Mouse (Mus musculus) hindbrain, embryonic 13.5 days (tissue): ENCODE measurements around the gene Gm20388. TPM values are rescaled to one million over a fixed set of nuclear protein-coding genes. Genes with fewer than 3 reads are reported as not detected.

ENCODE experiments used
- ATAC-seq: fragments of 200-750 bp; cut with Nextera tagmentation; 2 replicates; pipeline ENCODE4 v1.8.0; 2017; ENCODE audit warnings: moderate TSS enrichment; ENCODE audit not compliant: low FRiP score
- H3K27ac ChIP-seq: fragments of 300-500 bp; sonication (generic); 2 replicates; pipeline ENCODE4 v1.5.1; 2015; ENCODE audit warnings: inconsistent platforms, mild to moderate bottlenecking, moderate library complexity
- H3K27me3 ChIP-seq: fragments of 300-500 bp; sonication (generic); 2 replicates; pipeline ENCODE4 v1.6.1; 2015; ENCODE audit warnings: mild to moderate bottlenecking, inconsistent platforms
- H3K36me3 ChIP-seq: fragments of 300-500 bp; sonication (generic); 2 replicates; pipeline ENCODE4 v1.6.1; 2015; ENCODE audit warnings: mild to moderate bottlenecking, inconsistent platforms
- H3K4me1 ChIP-seq: fragments of 300-500 bp; sonication (generic); replicated peaks from 2 replicates; pipeline ENCODE4 v1.6.1; 2015; ENCODE audit warnings: inconsistent platforms
- H3K4me2 ChIP-seq: fragments of 300-500 bp; sonication (generic); 2 replicates; pipeline ENCODE4 v1.6.1; 2015; ENCODE audit warnings: inconsistent platforms, mild to moderate bottlenecking, moderate library complexity
- H3K4me3 ChIP-seq: fragments of 300-500 bp; sonication (generic); 2 replicates; pipeline ENCODE4 v1.5.1; 2015; ENCODE audit warnings: mild to moderate bottlenecking, inconsistent platforms
- H3K9ac ChIP-seq: fragments of 300-500 bp; sonication (generic); 2 replicates; pipeline ENCODE4 v1.6.1; 2015; ENCODE audit warnings: mild to moderate bottlenecking, inconsistent platforms
- H3K9me3 ChIP-seq: fragments of 300-500 bp; sonication (generic); 2 replicates; pipeline ENCODE4 v1.6.1; 2016; ENCODE audit warnings: inconsistent platforms
- WGBS: fragments of 180-500 bp; shearing (Covaris S2); methylation state at CpG from one replicate; pipeline ENCODE4 v1.1.7; 2015; 5-methylcytosine and 5-hydroxymethylcytosine counted together
- polyA plus RNA-seq: library from polyadenylated mRNA; unstranded; fragments of >200 nt; fragmentation: Nextera tagmentation; extraction: Ambion mirVana; gene quantifications from 2 replicates; pipeline ENCODE4 v1.2.1, GENCODE M21; 2015

Gm20388 gene
- polyA plus RNA-seq, 1 experiment from 2014 or later = 1.9 TPM

DNA sequence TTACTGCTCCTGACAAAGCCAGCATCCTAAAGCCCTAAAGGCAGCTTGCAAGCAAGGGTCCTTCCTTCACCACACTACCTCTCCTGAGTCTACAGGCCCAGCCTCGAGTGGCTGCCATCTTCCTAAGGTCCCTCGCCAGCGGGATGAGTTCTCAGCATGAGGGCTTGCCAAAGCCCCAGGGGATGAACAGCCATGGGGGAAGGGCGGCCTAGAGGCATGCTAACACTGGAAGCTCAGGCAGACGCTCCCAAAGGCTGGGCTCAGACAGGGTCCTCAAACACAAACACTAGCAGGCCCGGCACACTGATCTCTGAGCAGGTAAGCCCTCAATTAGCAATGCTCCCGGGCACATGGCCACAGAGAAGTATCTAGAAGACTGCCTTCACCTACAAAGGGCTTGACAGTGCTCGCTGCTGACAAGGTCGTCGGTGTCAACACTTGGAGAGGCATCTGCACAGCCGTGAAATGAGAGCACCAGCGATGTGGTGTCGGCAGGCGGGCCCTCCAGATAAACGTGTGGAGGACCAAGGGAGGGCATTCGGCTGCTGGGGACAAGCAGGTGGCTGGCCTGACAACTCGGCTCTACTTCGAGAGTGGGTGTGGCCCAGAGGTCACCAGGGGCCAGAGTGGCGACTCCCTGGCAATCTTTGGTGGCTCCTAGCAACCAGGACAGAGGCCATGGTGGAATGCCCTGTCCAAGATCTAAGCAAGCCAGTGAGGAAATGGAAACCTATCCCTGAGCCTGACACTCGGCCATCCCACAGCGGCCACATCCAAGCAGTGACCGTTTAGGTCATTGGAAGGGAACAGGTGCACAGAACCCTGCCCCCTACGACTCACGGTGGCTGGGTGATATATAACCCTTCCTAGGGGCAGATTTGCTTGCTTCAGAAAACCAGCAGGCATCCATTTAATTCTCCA, 1640.7 kb downstream of the Gm20388 start:
- H3K36me3 ChIP-seq = peaks cover 68% of the 10 kb centered on the region
- ATAC-seq = no peak
- H3K9me3 ChIP-seq = no peaks in the 10 kb centered on the region
- H3K4me3 ChIP-seq = no peak overlapping the region
- no peak overlapping the region for H3K9ac ChIP-seq
- no peak overlapping the region for H3K4me2 ChIP-seq
- 56% methylated on average over 24 of the region's 24 CpGs for WGBS
- H3K27me3 ChIP-seq = no peaks in the 10 kb centered on the region
- H3K27ac ChIP-seq = no peak overlapping the region
- no peaks in the 10 kb centered on the region for H3K4me1 ChIP-seq

DNA sequence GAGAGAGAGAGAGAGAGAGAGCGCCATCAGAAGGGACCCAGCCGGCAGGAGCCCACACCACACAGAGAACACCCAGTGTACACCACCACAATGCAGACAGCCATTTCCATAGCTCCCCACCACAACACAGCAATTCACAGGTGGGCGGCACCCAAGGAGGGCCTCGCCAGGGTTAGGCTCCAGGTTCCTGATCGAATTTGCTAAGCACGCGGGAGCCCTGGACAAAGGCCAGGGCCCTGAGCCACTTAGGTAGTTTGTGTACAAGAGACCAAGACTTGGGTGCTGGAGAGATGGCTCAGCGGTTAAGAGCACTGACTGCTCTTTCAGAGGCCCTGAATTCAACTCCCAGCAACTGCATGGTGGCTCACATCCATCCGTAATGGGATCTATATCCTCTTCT, 1641.9 kb downstream of the Gm20388 start:
- H3K36me3 ChIP-seq = peaks cover 68% of the 10 kb centered on the region
- H3K9me3 ChIP-seq = no peaks in the 10 kb centered on the region
- H3K27ac ChIP-seq = no peak overlapping the region
- no peak overlapping the region for H3K4me3 ChIP-seq
- H3K9ac ChIP-seq = no peak overlapping the region
- no peaks in the 10 kb centered on the region for H3K4me1 ChIP-seq
- no peaks in the 10 kb centered on the region for H3K27me3 ChIP-seq
- no peak overlapping the region for H3K4me2 ChIP-seq
- 91% methylated on average over 9 of the region's 9 CpGs for WGBS
- no peak for ATAC-seq

GRCm38 (mm10) chr8:121553831-121554475, 1643.3 kb downstream of the Gm20388 start:
- ATAC-seq = no peak
- H3K4me2 ChIP-seq = no peak overlapping the region
- H3K36me3 ChIP-seq = peaks cover 83% of the 10 kb centered on the region
- no peaks in the 10 kb centered on the region for H3K4me1 ChIP-seq
- H3K9ac ChIP-seq = no peak overlapping the region
- WGBS = 94% methylated on average over 32 of the region's 32 CpGs
- no peaks in the 10 kb centered on the region for H3K27me3 ChIP-seq
- H3K27ac ChIP-seq = no peak overlapping the region
- H3K4me3 ChIP-seq = no peak overlapping the region
- H3K9me3 ChIP-seq = no peaks in the 10 kb centered on the region

GRCm38 (mm10) chr8:121557746-121558145, 1647.1 kb downstream of the Gm20388 start:
- no peaks in the 10 kb centered on the region for H3K27me3 ChIP-seq
- ATAC-seq = no peak
- no peak overlapping the region for H3K4me2 ChIP-seq
- no peaks in the 10 kb centered on the region for H3K9me3 ChIP-seq
- H3K4me3 ChIP-seq = no peak overlapping the region
- H3K9ac ChIP-seq = no peak overlapping the region
- peaks cover under 1% of the 10 kb centered on the region; the same call in 1 of the 2 replicates for H3K4me1 ChIP-seq
- H3K27ac ChIP-seq = no peak overlapping the region
- 87% methylated on average over 11 of the region's 11 CpGs for WGBS
- H3K36me3 ChIP-seq = peaks cover 68% of the 10 kb centered on the region

GRCm38 (mm10) chr8:121558538-121558937, 1647.9 kb downstream of the Gm20388 start:
- WGBS = 93% methylated on average over 16 of the region's 16 CpGs

GRCm38 (mm10) chr8:121559801-121560200, 1649.2 kb downstream of the Gm20388 start:
- no peaks in the 10 kb centered on the region for H3K27me3 ChIP-seq
- H3K27ac ChIP-seq = no peak overlapping the region
- H3K4me1 ChIP-seq = peaks cover 8% of the 10 kb centered on the region; the same call in 1 of the 2 replicates
- no peaks in the 10 kb centered on the region for H3K9me3 ChIP-seq
- no peak overlapping the region for H3K4me2 ChIP-seq
- 95% methylated on average over 12 of the region's 12 CpGs for WGBS
- no peak overlapping the region for H3K4me3 ChIP-seq
- 0 out of 2 replicates have a peak overlapping the region, but pooled peaks have one; percentile 5 for H3K9ac ChIP-seq
- H3K36me3 ChIP-seq = peaks cover 56% of the 10 kb centered on the region
- no peak for ATAC-seq

More at GRCm38 (mm10) chr8:121558538-121558937, 1647.9 kb downstream of the Gm20388 start:
- Histone ChIP-seq H3K9ac (no peak overlapping the region), H3K9me3 (no peaks in the 10 kb centered on the region), H3K4me2 (no peak overlapping the region), H3K36me3 (peaks cover 63% of the 10 kb centered on the region), H3K27me3 (no peaks in the 10 kb centered on the region), H3K4me1 (peaks cover 7% of the 10 kb centered on the region; the same call in 1 of the 2 replicates), H3K4me3 (no peak overlapping the region), H3K27ac (no peak overlapping the region)
- ATAC-seq = no peak

- Histone ChIP-seq H3K4me2 (no peak overlapping the region), H3K9ac (0 out of 2 replicates have a peak overlapping the region, but pooled peaks have one; percentile 5), H3K36me3 (peaks cover 52% of the 10 kb centered on the region), H3K27ac (no peak overlapping the region), H3K9me3 (no peaks in the 10 kb centered on the region), H3K4me1 (peaks cover 16% of the 10 kb centered on the region), H3K27me3 (no peaks in the 10 kb centered on the region), H3K4me3 (no peak overlapping the region)
- WGBS = 90% methylated on average over 7 of the region's 7 CpGs
- no peak for ATAC-seq
Observed at GRCm38 (mm10) chr8:121560432-121561100, 1649.9 kb downstream of the Gm20388 start.

DNA sequence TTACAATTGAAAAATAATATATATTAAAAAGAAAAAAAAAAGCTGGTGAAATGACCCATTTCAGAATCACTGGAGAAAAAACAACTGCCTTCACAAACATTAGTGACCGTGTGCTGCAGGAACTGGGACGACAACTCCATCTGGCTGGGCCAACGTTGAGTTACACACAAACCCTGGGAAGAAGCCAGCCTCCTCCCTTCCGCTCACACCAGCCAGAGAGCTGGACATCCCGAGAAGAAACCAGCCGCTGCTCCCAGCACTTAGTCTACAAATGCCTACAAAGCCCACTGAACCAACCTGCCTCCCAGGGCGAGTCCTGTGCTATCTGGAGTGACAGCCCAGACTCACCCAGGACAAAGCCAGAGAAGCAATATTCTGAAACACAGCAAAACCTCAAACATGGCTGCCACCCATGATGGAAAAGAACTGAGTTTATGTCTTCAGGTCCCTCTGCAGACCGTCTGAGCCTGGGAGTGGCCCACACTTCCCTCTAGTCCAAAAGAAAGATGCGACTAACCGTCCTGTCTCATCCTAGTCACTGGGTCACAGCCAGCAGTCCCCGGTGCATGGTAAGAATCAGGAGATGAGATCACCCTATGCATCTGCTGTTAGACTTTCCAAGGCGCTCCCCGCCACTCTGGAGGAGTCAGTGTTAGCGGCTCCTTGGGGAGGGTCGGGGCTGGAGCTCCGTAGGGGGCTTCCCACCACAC, 1651.2 kb downstream of the Gm20388 start:
- no peaks in the 10 kb centered on the region for H3K27me3 ChIP-seq
- no peaks in the 10 kb centered on the region for H3K9me3 ChIP-seq
- peaks cover 47% of the 10 kb centered on the region for H3K36me3 ChIP-seq
- no peak overlapping the region for H3K9ac ChIP-seq
- peaks cover 26% of the 10 kb centered on the region for H3K4me1 ChIP-seq
- 85% methylated on average over 16 of the region's 16 CpGs for WGBS
- no peak overlapping the region for H3K4me2 ChIP-seq
- no peak overlapping the region for H3K4me3 ChIP-seq
- no peak for ATAC-seq
- H3K27ac ChIP-seq = no peak overlapping the region

DNA sequence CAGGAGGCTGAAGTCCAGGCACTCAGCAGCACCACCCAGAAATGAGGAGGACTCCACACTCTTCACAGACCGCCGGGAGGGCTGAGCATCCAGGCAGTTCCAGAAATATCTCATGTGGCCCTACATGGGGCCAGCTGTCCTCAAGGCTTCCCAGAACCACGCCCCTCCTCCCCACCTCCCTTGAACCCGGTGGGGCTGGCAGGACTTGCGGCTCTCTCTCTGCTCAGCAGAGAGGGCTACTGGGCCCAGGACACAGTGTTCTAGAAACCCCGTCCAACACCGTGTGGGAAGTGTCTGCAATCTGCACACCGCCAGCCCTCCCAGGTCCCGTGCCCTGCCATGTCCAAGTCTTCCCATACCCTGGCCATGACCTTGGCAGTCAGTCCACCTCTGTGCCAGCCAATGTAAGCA, 1652.3 kb downstream of the Gm20388 start:
- H3K9me3 ChIP-seq = no peaks in the 10 kb centered on the region
- H3K9ac ChIP-seq = no peak overlapping the region
- no peak overlapping the region for H3K4me2 ChIP-seq
- no peak overlapping the region for H3K4me3 ChIP-seq
- 75% methylated on average over 9 of the region's 9 CpGs for WGBS
- H3K27ac ChIP-seq = no peak overlapping the region
- ATAC-seq = no peak
- peaks cover 28% of the 10 kb centered on the region for H3K4me1 ChIP-seq
- peaks cover 42% of the 10 kb centered on the region for H3K36me3 ChIP-seq
- H3K27me3 ChIP-seq = no peaks in the 10 kb centered on the region

DNA sequence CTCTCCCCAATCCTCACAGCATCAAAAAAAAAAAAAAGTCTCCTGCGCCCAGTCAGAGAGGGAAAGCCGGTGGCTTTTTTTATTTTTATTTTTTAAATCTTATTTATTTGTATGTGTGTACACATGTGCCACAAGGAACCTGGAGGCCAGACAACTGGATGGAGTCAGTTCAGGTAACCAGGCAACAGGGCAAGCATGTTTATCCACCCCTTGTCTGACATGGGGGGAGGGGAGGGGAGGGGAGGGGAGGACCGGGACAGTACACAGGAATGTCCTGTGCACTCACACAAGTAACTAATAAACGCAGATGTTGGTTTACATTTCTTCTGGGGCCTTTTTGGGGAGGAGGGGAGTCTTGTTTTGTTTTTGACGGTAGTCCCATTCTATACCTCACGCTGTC, 1653.1 kb downstream of the Gm20388 start:
- H3K4me1 ChIP-seq = peaks cover 35% of the 10 kb centered on the region
- H3K4me3 ChIP-seq = no peak overlapping the region
- no peak overlapping the region for H3K4me2 ChIP-seq
- H3K36me3 ChIP-seq = peaks cover 35% of the 10 kb centered on the region
- no peak for ATAC-seq
- no peak overlapping the region for H3K9ac ChIP-seq
- H3K9me3 ChIP-seq = no peaks in the 10 kb centered on the region
- no peak overlapping the region for H3K27ac ChIP-seq
- no peaks in the 10 kb centered on the region for H3K27me3 ChIP-seq
- 62% methylated on average over 6 of the region's 6 CpGs for WGBS

DNA sequence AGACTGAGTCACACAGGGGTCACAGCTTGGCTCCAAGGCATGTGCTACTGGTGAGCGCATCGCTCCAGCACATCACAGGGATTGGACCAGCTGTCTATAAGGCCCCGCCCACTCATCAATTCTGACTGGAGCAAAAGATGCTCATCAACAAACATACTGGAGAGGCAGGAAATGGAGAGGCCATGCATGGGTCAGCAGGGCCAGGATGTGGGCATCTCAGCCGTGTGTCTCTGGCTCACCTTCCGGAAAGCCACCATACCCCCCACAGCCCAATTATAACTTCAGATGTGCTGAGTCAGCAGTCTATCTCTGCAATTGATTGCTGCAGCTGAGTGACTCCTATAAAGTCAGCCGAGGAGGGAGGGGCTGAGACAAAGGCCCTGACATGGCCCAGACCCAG, 1657.7 kb downstream of the Gm20388 start:
- H3K9me3 ChIP-seq = no peaks in the 10 kb centered on the region
- no peak overlapping the region for H3K4me2 ChIP-seq
- peaks cover 9% of the 10 kb centered on the region; the same call in 1 of the 2 replicates for H3K36me3 ChIP-seq
- ATAC-seq = no peak
- WGBS = 68% methylated on average over 6 of the region's 6 CpGs
- no peak overlapping the region for H3K9ac ChIP-seq
- H3K4me1 ChIP-seq = peaks cover 35% of the 10 kb centered on the region
- no peak overlapping the region for H3K4me3 ChIP-seq
- no peaks in the 10 kb centered on the region for H3K27me3 ChIP-seq
- no peak overlapping the region for H3K27ac ChIP-seq

- no peaks in the 10 kb centered on the region for H3K27me3 ChIP-seq
- H3K9me3 ChIP-seq = no peaks in the 10 kb centered on the region
- H3K4me1 ChIP-seq = peaks cover 41% of the 10 kb centered on the region
- no peak overlapping the region for H3K4me3 ChIP-seq
- no peaks in the 10 kb centered on the region for H3K36me3 ChIP-seq
- H3K9ac ChIP-seq = no peak overlapping the region
- no peak overlapping the region for H3K4me2 ChIP-seq
- no peak overlapping the region for H3K27ac ChIP-seq
- 85% methylated on average over 21 of the region's 21 CpGs for WGBS
- ATAC-seq = no peak
Observed at GRCm38 (mm10) chr8:121570335-121570734, 1659.7 kb downstream of the Gm20388 start.
